Mouse (Mus musculus): ENCODE data around the gene Nadk.

DNA sequence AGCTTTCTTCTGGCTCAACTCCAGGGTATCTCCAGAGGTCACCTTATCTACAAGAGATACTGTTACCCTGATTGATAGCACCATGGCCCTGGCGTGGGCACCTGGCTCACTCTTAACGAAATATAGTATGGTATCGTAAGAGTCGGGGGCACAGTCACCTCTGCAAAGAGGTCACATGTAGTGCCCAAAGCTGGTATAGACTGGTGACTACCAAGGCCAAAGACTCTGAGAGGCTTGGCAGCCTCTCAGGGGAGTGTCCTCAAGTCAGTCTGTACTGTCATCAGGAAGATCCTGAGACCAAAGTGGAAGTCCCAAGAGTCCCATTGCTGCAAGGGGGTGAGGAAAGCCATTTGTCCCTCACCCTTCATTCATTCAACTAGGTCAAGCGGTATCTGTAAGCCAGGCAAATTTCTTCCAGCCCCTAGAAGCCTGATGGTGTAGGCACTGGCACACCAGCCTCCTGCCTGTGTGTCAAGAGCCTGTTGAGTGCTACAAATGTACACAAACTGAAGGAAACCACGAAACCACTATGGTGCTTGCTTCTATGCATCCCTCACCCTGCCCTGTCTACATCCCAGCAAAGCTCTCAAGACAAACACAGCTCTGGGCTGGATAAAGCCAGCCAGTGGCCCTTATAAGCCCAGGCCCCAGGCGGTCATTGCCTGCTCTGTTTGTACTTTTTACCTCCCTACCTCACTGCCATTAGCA lies 29.0 kb downstream of the Nadk start:
- no peak for TF ChIP-seq POLR2A (IDR thresholded peaks at IDR 0.05; ENCODE audit: insufficient read length, low read depth)
- no peak for TF ChIP-seq TCF12 (IDR thresholded peaks at IDR 0.05; ENCODE audit: insufficient read depth, poor library complexity, severe bottlenecking)
- TF ChIP-seq MYOG (IDR thresholded peaks at IDR 0.05; ENCODE audit: control insufficient read depth in 1 of 3, insufficient read depth in 1 of 3, insufficient read length in 2 of 3, low read depth in 2 of 3): no peak
- no peak for TF ChIP-seq CEBPB (IDR thresholded peaks at IDR 0.05; ENCODE audit: insufficient read depth, poor library complexity, severe bottlenecking)
- no peak for TF ChIP-seq REST (IDR thresholded peaks at IDR 0.05; ENCODE audit: insufficient read depth, insufficient read length)
- no peak for TF ChIP-seq USF1 (IDR thresholded peaks at IDR 0.05; ENCODE audit: low read depth)
- no peak for TF ChIP-seq E2F4 (IDR thresholded peaks at IDR 0.05; ENCODE audit: insufficient read depth)
- no peak for TF ChIP-seq POLR2AphosphoS2 (IDR thresholded peaks at IDR 0.05; ENCODE audit: insufficient read length, low read depth)
